Mouse (Mus musculus) kidney, postnatal 14 days (tissue): Measurements from ENCODE around the gene Actr8.
A peak's percentile ranks its signal among the peaks of the same experiment; 100 is the strongest.

Experiments used
- DNase-seq: peaks from one replicate; pipeline ENCODE4 v3.0.0; 2022; ENCODE audit warnings: mixed read lengths

Gene Actr8

GRCm38 (mm10) chr14:29996000-29996751 lies 18.0 kb downstream of the Actr8 start:
- peak; percentile 71 for DNase-seq

GRCm38 (mm10) chr14:29997345-29997744 lies 19.2 kb downstream of the Actr8 start:
- no peak for DNase-seq

GRCm38 (mm10) chr14:29998747-29999474 lies 20.8 kb downstream of the Actr8 start:
- no peak for DNase-seq

- no peak for DNase-seq
These were observed 21.3 kb downstream of the Actr8 start for GRCm38 (mm10) chr14:29999475-29999811.

- DNase-seq: peak; percentile 90
These were observed 30.8 kb downstream of the Actr8 start, which contains the start of the genes Il17rb and Chdh for GRCm38 (mm10) chr14:30008733-30009575. Il17rb (minus strand) TSS chr14:30008896. Chdh (plus strand) TSS chr14:30009023.

GRCm38 (mm10) chr14:30009864-30010560 lies 31.9 kb downstream of the Actr8 start:
- DNase-seq: peak; percentile 93

- peak; percentile 87 for DNase-seq
These were observed 33.9 kb downstream of the Actr8 start for GRCm38 (mm10) chr14:30011886-30012560.

- no peak for DNase-seq
These were observed 36.4 kb downstream of the Actr8 start for GRCm38 (mm10) chr14:30014487-30014886.

GRCm38 (mm10) chr14:30015008-30015407 lies 36.9 kb downstream of the Actr8 start:
- DNase-seq: no peak

- DNase-seq: no peak
These were observed 38.5 kb downstream of the Actr8 start for GRCm38 (mm10) chr14:30016666-30017065.

- DNase-seq: no peak
These were observed 39.8 kb downstream of the Actr8 start for GRCm38 (mm10) chr14:30017794-30018462.

- no peak for DNase-seq
These were observed 40.3 kb downstream of the Actr8 start for GRCm38 (mm10) chr14:30018463-30018801.

GRCm38 (mm10) chr14:30018846-30019245 lies 40.7 kb downstream of the Actr8 start:
- DNase-seq: no peak

- peak; percentile 74 for DNase-seq
These were observed 41.2 kb downstream of the Actr8 start for GRCm38 (mm10) chr14:30019375-30019774.

- DNase-seq: no peak
These were observed 41.8 kb downstream of the Actr8 start for GRCm38 (mm10) chr14:30019792-30020575.

- DNase-seq: no peak
These were observed 44.3 kb downstream of the Actr8 start for GRCm38 (mm10) chr14:30022471-30022870.

- no peak for DNase-seq
These were observed 46.2 kb downstream of the Actr8 start for GRCm38 (mm10) chr14:30024387-30024786.

- DNase-seq: no peak
These were observed 49.2 kb downstream of the Actr8 start for GRCm38 (mm10) chr14:30027378-30027777.

- no peak for DNase-seq
These were observed 55.3 kb downstream of the Actr8 start for GRCm38 (mm10) chr14:30033405-30033804.

GRCm38 (mm10) chr14:30038431-30038830 lies 60.3 kb downstream of the Actr8 start:
- DNase-seq: no peak

- no peak for DNase-seq
These were observed 61.3 kb downstream of the Actr8 start for GRCm38 (mm10) chr14:30039413-30039812.
